Mouse (Mus musculus): ENCODE results near the gene Mlf2.

Gene Mlf2

GRCm38 (mm10) chr6:124932314-124932695, 1.1 kb downstream of the Mlf2 start:
- DNase-seq (ENCODE audit: low read depth, low spot score), result no peak

- no peak for DNase-seq (ENCODE audit: low read depth, low spot score)
These were observed 1.9 kb downstream of the Mlf2 start for GRCm38 (mm10) chr6:124933127-124933526.

GRCm38 (mm10) chr6:124934670-124935069, 3.5 kb downstream of the Mlf2 start:
- no peak for DNase-seq (ENCODE audit: low read depth, low spot score)

GRCm38 (mm10) chr6:124936681-124937080, 5.5 kb downstream of the Mlf2 start:
- no peak for DNase-seq (ENCODE audit: low read depth, low spot score)

GRCm38 (mm10) chr6:124937493-124937892, 6.3 kb downstream of the Mlf2 start:
- DNase-seq (ENCODE audit: low read depth, low spot score), result no peak

GRCm38 (mm10) chr6:124938554-124938953, 7.4 kb downstream of the Mlf2 start:
- DNase-seq (ENCODE audit: low read depth, low spot score), result no peak

- DNase-seq (ENCODE audit: low read depth, low spot score), result no peak
These were observed 10.5 kb downstream of the Mlf2 start for GRCm38 (mm10) chr6:124941679-124942078.

GRCm38 (mm10) chr6:124943526-124943925, 12.3 kb downstream of the Mlf2 start:
- no peak for DNase-seq (ENCODE audit: low read depth, low spot score)

GRCm38 (mm10) chr6:124953991-124954715, 23.0 kb downstream of the Mlf2 start:
- no peak for DNase-seq (ENCODE audit: low read depth, low spot score)

GRCm38 (mm10) chr6:124955212-124955611, 24.0 kb downstream of the Mlf2 start:
- DNase-seq (ENCODE audit: low read depth, low spot score), result no peak

- no peak for DNase-seq (ENCODE audit: low read depth, low spot score)
These were observed 26.9 kb downstream of the Mlf2 start for GRCm38 (mm10) chr6:124958127-124958526.

- DNase-seq (ENCODE audit: low read depth, low spot score), result no peak
These were observed 28.8 kb downstream of the Mlf2 start for GRCm38 (mm10) chr6:124959960-124960359.

GRCm38 (mm10) chr6:124961021-124961420, 29.8 kb downstream of the Mlf2 start:
- no peak for DNase-seq (ENCODE audit: low read depth, low spot score)

GRCm38 (mm10) chr6:124964638-124965037, 33.5 kb downstream of the Mlf2 start:
- DNase-seq (ENCODE audit: low read depth, low spot score), result peak; percentile 5

- peak; percentile 93 for DNase-seq (ENCODE audit: low read depth, low spot score)
These were observed 34.0 kb downstream of the Mlf2 start, which contains the start of gene Cops7a for GRCm38 (mm10) chr6:124965088-124965719. TSS of gene Cops7a (minus strand) at chr6:124965538.

GRCm38 (mm10) chr6:124965747-124966146, 34.6 kb downstream of the Mlf2 start:
- DNase-seq (ENCODE audit: low read depth, low spot score), result peak; percentile 2

GRCm38 (mm10) chr6:124966466-124967118, 35.4 kb downstream of the Mlf2 start:
- DNase-seq (ENCODE audit: low read depth, low spot score), result peak; percentile 23

GRCm38 (mm10) chr6:124967766-124968165, 36.6 kb downstream of the Mlf2 start:
- peak; percentile 68 for DNase-seq (ENCODE audit: low read depth, low spot score)
